Mouse (Mus musculus) urinary bladder, postnatal 14 days (tissue): ENCODE data around the gene Wdfy3.

Source experiments
- DNase-seq: peaks from one replicate; pipeline ENCODE4 v3.0.0; 2021; ENCODE audit warnings: low spot score

Wdfy3 gene

DNA sequence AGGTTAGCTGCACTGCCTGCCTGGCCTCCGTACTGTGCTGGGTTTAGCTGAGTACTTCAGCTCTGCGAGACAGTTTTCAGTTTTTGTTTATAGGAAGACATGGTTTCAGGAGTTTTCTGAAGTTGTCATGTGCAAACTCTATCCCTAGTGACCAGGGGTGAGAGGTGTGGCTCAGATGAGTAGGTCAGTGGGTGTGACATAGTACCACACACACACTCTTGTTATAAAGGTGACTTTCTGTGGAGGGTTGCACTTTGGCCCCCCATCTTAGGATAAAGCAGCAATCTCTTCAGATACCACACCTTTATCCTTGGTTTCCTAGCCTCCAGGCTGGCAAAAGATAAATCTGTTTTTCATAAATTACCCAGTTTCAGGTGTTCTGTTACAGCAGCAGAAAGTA lies 284.9 kb downstream of the Wdfy3 start:
- no peak for DNase-seq

DNA sequence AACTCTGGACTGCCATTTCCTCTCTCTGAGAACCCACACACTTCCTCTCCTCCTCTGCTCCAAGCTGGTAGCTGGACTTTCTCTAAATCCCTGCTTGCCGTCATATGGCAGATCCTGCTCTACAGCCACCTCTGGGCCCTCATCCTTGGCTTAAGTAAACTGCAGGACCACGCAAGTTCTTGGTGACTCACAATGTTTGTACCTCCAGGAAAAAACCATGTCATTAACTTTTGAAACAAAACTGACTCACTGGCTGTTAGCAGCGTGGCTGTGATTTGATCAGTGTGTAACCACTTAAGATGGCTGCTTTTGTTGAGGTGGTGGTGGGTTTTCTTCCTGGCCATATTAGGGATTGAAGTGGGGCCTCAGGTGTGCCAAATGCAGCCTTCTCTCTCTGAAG lies 285.4 kb downstream of the Wdfy3 start:
- peak; percentile 18 for DNase-seq
